Mouse (Mus musculus): ENCODE data around the gene Gcfc2. TPM values are rescaled to one million over a fixed set of nuclear protein-coding genes. Genes with fewer than 3 reads are reported as not detected.

The Gcfc2 gene
- polyA plus RNA-seq, 1 experiment from 2014 or later, result 13.8 TPM

DNA sequence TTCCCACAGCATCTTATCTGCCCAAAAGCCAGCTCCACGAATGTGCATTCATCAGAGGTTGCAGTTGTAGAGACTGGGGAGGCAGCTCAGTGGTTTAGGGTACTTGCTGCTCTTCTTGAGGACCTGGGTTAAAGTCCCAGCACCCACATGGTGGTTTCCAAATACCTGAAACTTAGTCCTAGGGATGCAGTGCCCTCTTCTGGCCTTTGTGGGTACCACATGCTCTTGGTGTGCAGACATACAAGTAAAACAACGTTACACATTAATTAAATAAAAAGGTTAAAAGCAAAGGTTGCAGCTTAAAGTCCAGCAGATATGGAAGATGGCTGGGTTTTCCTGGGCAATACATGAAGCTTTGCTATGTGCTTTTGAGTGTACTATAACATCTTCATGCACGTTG, 9.8 kb downstream of the Gcfc2 start:
- WGBS, result 94% methylated on average over 3 of the region's 3 CpGs
- H3K36me3 ChIP-seq (ENCODE audit: control insufficient read depth, insufficient read depth, low read length), result peaks cover 81% of the 10 kb centered on the region
- H3K4me1 ChIP-seq (replicated peaks; ENCODE audit: control insufficient read depth, insufficient read depth, low read length), result no peaks in the 10 kb centered on the region
- H3K27ac ChIP-seq (ENCODE audit: low read depth), result no peak overlapping the region
- no peak overlapping the region for H3K4me2 ChIP-seq (ENCODE audit: low read length)
- H3K9ac ChIP-seq (ENCODE audit: low read length), result no peak overlapping the region
- no peaks in the 10 kb centered on the region for H3K27me3 ChIP-seq (replicated peaks; ENCODE audit: control insufficient read depth, insufficient read depth, low read length)
- no peaks in the 10 kb centered on the region for H3K9me3 ChIP-seq (ENCODE audit: control insufficient read depth, low read length)
- H3K4me3 ChIP-seq (ENCODE audit: low read depth, low read length), result no peak overlapping the region
- DNase-seq (ENCODE audit: low spot score) (no peak), ATAC-seq (replicated peaks; ENCODE audit: low FRiP score, low TSS enrichment, low read depth) (no peak)

DNA sequence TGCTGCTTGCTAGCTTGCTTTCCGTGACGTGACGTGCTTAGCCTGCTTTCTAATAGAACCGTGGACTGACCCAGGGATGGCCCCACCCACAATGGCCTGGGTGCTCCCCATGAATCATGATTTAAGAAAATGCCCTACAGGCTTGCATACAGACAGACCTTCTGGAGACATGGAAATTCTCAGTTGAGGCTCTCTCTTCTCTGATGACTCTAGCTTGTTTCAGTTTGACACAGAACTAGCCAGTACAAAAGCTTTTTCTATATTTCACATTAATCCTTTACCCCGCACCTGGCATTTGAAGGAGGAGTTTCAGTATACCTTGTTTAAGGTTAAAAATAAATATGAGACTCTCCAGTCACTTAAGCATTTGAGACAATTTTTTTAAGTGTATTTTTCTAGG, 18.2 kb downstream of the Gcfc2 start:
- Histone ChIP-seq H3K36me3 (ENCODE audit: control insufficient read depth, insufficient read depth, low read length) (peaks cover 96% of the 10 kb centered on the region), H3K4me1 (replicated peaks; ENCODE audit: control insufficient read depth, insufficient read depth, low read length) (no peaks in the 10 kb centered on the region), H3K9ac (ENCODE audit: low read length) (no peak overlapping the region), H3K27me3 (replicated peaks; ENCODE audit: control insufficient read depth, insufficient read depth, low read length) (no peaks in the 10 kb centered on the region), H3K27ac (ENCODE audit: low read depth) (no peak overlapping the region), H3K4me2 (ENCODE audit: low read length) (no peak overlapping the region), H3K9me3 (ENCODE audit: control insufficient read depth, low read length) (no peaks in the 10 kb centered on the region), H3K4me3 (ENCODE audit: low read depth, low read length) (no peak overlapping the region)
- ATAC-seq (replicated peaks; ENCODE audit: low FRiP score, low TSS enrichment, low read depth) (no peak), DNase-seq (ENCODE audit: low spot score) (no peak)
- WGBS, result 94% methylated on average over 5 of the region's 5 CpGs

DNA sequence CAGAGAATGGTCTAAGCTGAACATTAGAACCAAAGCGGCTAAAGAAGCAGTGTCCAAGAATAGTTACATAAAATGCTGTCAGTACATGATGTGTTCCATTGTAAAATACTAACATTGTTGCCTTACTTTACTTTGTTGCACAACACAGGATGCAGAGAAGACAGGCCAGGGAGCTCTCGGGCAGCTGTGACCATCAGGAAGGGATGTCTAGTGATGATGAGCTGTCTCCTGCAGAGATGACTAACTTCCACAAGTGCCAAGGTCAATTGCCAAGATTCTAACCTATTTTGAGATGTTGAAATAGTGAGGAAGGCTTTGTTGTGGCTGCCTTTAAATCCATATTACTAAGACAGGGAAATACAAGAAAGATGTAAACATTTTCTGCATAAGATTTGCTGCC, 19.8 kb downstream of the Gcfc2 start:
- Histone ChIP-seq H3K4me2 (ENCODE audit: low read length) (no peak overlapping the region), H3K27ac (ENCODE audit: low read depth) (no peak overlapping the region), H3K36me3 (ENCODE audit: control insufficient read depth, insufficient read depth, low read length) (peaks cover 96% of the 10 kb centered on the region), H3K4me1 (replicated peaks; ENCODE audit: control insufficient read depth, insufficient read depth, low read length) (no peaks in the 10 kb centered on the region), H3K27me3 (replicated peaks; ENCODE audit: control insufficient read depth, insufficient read depth, low read length) (no peaks in the 10 kb centered on the region), H3K4me3 (ENCODE audit: low read depth, low read length) (no peak overlapping the region), H3K9me3 (ENCODE audit: control insufficient read depth, low read length) (no peaks in the 10 kb centered on the region), H3K9ac (ENCODE audit: low read length) (no peak overlapping the region)
- no peak for ATAC-seq (replicated peaks; ENCODE audit: low FRiP score, low TSS enrichment, low read depth)
- 87% methylated on average over 2 of the region's 2 CpGs for WGBS
- DNase-seq (ENCODE audit: low spot score), result no peak

DNA sequence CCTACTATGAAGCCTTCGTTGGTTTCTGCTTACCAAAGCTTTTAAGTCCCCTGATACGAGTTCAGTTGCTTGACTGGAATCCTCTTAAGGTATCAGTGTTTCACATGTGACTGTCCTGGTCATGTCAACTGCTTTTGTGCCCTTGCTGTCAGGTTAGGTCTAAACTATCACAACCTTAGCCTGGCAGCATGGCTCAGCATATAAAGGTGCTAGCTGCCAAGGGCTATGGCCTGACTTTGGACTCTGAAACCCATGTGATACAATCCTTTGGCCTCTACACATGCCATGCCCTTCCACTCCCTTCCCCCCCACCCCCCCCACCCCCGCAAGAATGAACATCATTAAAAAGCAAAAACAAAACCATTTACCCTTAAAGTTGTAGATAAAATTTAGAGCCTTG, 21.0 kb downstream of the Gcfc2 start:
- Histone ChIP-seq H3K9me3 (ENCODE audit: control insufficient read depth, low read length) (no peaks in the 10 kb centered on the region), H3K27ac (ENCODE audit: low read depth) (no peak overlapping the region), H3K27me3 (replicated peaks; ENCODE audit: control insufficient read depth, insufficient read depth, low read length) (no peaks in the 10 kb centered on the region), H3K4me1 (replicated peaks; ENCODE audit: control insufficient read depth, insufficient read depth, low read length) (no peaks in the 10 kb centered on the region), H3K36me3 (ENCODE audit: control insufficient read depth, insufficient read depth, low read length) (peaks cover 99% of the 10 kb centered on the region), H3K9ac (ENCODE audit: low read length) (no peak overlapping the region), H3K4me2 (ENCODE audit: low read length) (no peak overlapping the region), H3K4me3 (ENCODE audit: low read depth, low read length) (no peak overlapping the region)
- ATAC-seq (replicated peaks; ENCODE audit: low FRiP score, low TSS enrichment, low read depth) (no peak), DNase-seq (ENCODE audit: low spot score) (no peak)
- 92% methylated on average over 3 of the region's 3 CpGs for WGBS

DNA sequence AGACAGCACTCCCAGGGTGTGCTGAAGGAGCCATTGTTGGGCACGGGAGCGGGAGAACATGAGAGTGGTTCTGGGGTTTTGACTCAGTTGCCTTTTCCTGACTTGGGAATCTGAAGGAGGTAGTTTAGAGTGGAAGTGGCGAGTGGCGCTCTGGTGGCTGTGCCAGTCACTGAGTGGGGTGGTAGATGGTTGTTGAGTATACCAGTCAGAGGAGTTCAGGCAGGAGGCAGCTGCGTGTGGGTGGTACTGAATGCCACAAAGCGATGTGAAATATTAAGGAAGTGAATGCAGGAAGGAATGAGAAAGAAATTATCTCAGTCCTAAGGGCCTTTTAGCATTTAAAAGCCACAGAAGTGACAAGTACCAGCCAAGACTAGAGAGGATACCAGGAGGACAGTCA, 23.4 kb downstream of the Gcfc2 start:
- DNase-seq (ENCODE audit: low spot score) (no peak), ATAC-seq (replicated peaks; ENCODE audit: low FRiP score, low TSS enrichment, low read depth) (no peak)
- Histone ChIP-seq H3K27ac (ENCODE audit: low read depth) (no peak overlapping the region), H3K4me1 (replicated peaks; ENCODE audit: control insufficient read depth, insufficient read depth, low read length) (no peaks in the 10 kb centered on the region), H3K36me3 (ENCODE audit: control insufficient read depth, insufficient read depth, low read length) (peaks cover 98% of the 10 kb centered on the region), H3K4me3 (ENCODE audit: low read depth, low read length) (no peak overlapping the region), H3K9me3 (ENCODE audit: control insufficient read depth, low read length) (no peaks in the 10 kb centered on the region), H3K9ac (ENCODE audit: low read length) (no peak overlapping the region), H3K4me2 (ENCODE audit: low read length) (no peak overlapping the region), H3K27me3 (replicated peaks; ENCODE audit: control insufficient read depth, insufficient read depth, low read length) (no peaks in the 10 kb centered on the region)
- WGBS, result 95% methylated on average over 6 of the region's 6 CpGs

DNA sequence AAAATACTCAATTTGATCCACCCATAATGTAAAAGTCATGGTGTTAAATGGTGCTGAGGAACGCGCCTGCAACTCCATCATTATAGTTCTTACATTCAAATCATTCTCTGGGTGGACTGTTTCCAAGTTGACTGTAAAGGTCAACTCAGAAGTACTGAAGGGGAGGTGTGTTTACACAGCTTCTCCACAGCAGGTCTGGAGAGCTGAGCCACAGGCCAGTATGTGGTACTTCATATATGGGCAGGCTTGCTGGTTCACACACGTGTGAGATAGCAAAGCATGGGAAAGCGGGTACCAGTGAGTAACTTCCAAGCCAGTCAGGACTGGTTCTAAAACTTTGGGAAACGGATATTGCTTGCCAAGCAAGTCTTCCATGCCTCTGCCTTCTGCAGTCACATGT, 31.7 kb downstream of the Gcfc2 start:
- 87% methylated on average over 5 of the region's 5 CpGs for WGBS
- Histone ChIP-seq H3K9ac (ENCODE audit: low read length) (no peak overlapping the region), H3K9me3 (ENCODE audit: control insufficient read depth, low read length) (no peaks in the 10 kb centered on the region), H3K27me3 (replicated peaks; ENCODE audit: control insufficient read depth, insufficient read depth, low read length) (no peaks in the 10 kb centered on the region), H3K4me3 (ENCODE audit: low read depth, low read length) (no peak overlapping the region), H3K4me1 (replicated peaks; ENCODE audit: control insufficient read depth, insufficient read depth, low read length) (no peaks in the 10 kb centered on the region), H3K36me3 (ENCODE audit: control insufficient read depth, insufficient read depth, low read length) (peaks cover 90% of the 10 kb centered on the region), H3K27ac (ENCODE audit: low read depth) (no peak overlapping the region), H3K4me2 (ENCODE audit: low read length) (no peak overlapping the region)
- ATAC-seq (replicated peaks; ENCODE audit: low FRiP score, low TSS enrichment, low read depth) (no peak), DNase-seq (ENCODE audit: low spot score) (no peak)

DNA sequence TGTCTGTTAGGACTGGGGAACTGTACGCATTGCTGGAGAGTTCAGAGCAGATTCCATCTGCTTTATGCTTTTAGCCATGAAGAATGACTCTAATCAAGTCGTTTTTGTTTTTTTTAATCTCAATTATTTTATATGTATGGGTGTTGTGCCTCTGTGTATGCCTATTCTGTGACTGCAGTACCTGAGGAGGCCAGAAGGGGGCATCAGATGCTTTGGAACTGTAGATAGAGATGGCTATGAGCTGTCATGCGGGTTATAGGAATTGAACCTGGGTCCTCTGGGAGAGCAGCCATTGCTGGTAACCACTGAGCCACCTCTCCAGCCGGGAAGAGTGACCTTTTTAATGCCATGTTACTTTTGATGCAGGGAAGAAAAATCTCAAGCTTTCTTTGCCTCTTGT, 32.9 kb downstream of the Gcfc2 start:
- DNase-seq (ENCODE audit: low spot score), result no peak

DNA sequence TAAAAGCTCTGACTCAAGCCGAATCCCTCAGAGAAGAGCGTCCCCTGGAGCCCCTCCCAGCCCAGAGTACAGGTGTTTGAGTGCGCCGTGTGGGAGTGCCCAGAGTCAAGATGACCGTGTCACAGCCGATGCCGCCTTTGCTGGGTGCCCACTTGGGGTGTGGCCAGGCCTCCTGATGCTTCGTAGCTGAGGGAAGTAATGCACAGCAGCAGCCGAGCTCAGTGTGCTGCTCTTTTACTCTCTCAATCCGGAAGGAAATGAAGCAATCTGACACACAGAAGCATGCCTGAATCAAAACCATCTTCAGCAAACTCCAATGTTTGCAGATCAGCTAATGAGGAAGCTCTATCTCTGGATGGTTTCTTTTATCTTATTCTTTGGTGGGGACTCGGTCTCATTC, 34.5 kb downstream of the Gcfc2 start:
- WGBS, result 87% methylated on average over 11 of the region's 11 CpGs
- Histone ChIP-seq H3K4me1 (replicated peaks; ENCODE audit: control insufficient read depth, insufficient read depth, low read length) (no peaks in the 10 kb centered on the region), H3K4me3 (ENCODE audit: low read depth, low read length) (no peak overlapping the region), H3K4me2 (ENCODE audit: low read length) (no peak overlapping the region), H3K36me3 (ENCODE audit: control insufficient read depth, insufficient read depth, low read length) (peaks cover 91% of the 10 kb centered on the region), H3K27ac (ENCODE audit: low read depth) (no peak overlapping the region), H3K9me3 (ENCODE audit: control insufficient read depth, low read length) (no peaks in the 10 kb centered on the region), H3K9ac (ENCODE audit: low read length) (no peak overlapping the region), H3K27me3 (replicated peaks; ENCODE audit: control insufficient read depth, insufficient read depth, low read length) (no peaks in the 10 kb centered on the region)
- DNase-seq (ENCODE audit: low spot score) (no peak), ATAC-seq (replicated peaks; ENCODE audit: low FRiP score, low TSS enrichment, low read depth) (no peak)

More for the DNA sequence above, 32.9 kb downstream of the Gcfc2 start:
- no peak overlapping the region for H3K4me2 ChIP-seq (ENCODE audit: low read length)
- no peaks in the 10 kb centered on the region for H3K27me3 ChIP-seq (replicated peaks; ENCODE audit: control insufficient read depth, insufficient read depth, low read length)
- H3K36me3 ChIP-seq (ENCODE audit: control insufficient read depth, insufficient read depth, low read length), result peaks cover 90% of the 10 kb centered on the region
- 88% methylated on average over 4 of the region's 4 CpGs for WGBS
- no peak for ATAC-seq (replicated peaks; ENCODE audit: low FRiP score, low TSS enrichment, low read depth)
- H3K9me3 ChIP-seq (ENCODE audit: control insufficient read depth, low read length), result no peaks in the 10 kb centered on the region
- H3K4me1 ChIP-seq (replicated peaks; ENCODE audit: control insufficient read depth, insufficient read depth, low read length), result no peaks in the 10 kb centered on the region
- no peak overlapping the region for H3K27ac ChIP-seq (ENCODE audit: low read depth)
- no peak overlapping the region for H3K4me3 ChIP-seq (ENCODE audit: low read depth, low read length)
- no peak overlapping the region for H3K9ac ChIP-seq (ENCODE audit: low read length)

DNA sequence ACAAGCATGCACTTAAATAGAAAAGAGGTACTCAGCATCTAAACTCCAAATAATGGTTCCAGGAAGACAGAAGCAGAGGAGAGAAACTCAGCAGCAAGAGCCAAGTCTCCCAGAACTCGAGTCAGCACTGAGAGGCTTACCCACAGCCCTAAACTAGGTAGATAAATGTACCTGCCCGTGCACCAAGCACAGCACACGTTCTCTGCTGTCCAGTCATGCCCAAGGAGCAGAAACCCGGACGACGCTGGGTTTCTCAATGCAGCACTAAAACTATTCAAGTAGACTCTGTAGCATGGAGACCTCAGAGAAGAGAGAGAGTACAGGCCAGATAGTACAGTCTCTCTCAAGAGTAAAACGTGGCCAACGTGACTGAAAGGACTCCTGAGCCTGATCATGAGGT, 36.4 kb downstream of the Gcfc2 start:
- Histone ChIP-seq H3K4me2 (ENCODE audit: low read length) (no peak overlapping the region), H3K9ac (ENCODE audit: low read length) (no peak overlapping the region), H3K27ac (ENCODE audit: low read depth) (no peak overlapping the region), H3K4me1 (replicated peaks; ENCODE audit: control insufficient read depth, insufficient read depth, low read length) (peaks cover 5% of the 10 kb centered on the region), H3K27me3 (replicated peaks; ENCODE audit: control insufficient read depth, insufficient read depth, low read length) (no peaks in the 10 kb centered on the region), H3K36me3 (ENCODE audit: control insufficient read depth, insufficient read depth, low read length) (peaks cover 92% of the 10 kb centered on the region), H3K4me3 (ENCODE audit: low read depth, low read length) (no peak overlapping the region), H3K9me3 (ENCODE audit: control insufficient read depth, low read length) (no peaks in the 10 kb centered on the region)
- DNase-seq (ENCODE audit: low spot score) (no peak), ATAC-seq (replicated peaks; ENCODE audit: low FRiP score, low TSS enrichment, low read depth) (no peak)
- 93% methylated on average over 8 of the region's 8 CpGs for WGBS

Data from intestine, embryonic 14.5 days (tissue).